Mouse (Mus musculus): ENCODE measurements at regions not wholly inside any gene's neighbourhood (a gene's known extent, or its start where the extent isn't known, plus 50 kb on each side); places are given as distances from the start of the nearest gene placed in this dataset.

DNA sequence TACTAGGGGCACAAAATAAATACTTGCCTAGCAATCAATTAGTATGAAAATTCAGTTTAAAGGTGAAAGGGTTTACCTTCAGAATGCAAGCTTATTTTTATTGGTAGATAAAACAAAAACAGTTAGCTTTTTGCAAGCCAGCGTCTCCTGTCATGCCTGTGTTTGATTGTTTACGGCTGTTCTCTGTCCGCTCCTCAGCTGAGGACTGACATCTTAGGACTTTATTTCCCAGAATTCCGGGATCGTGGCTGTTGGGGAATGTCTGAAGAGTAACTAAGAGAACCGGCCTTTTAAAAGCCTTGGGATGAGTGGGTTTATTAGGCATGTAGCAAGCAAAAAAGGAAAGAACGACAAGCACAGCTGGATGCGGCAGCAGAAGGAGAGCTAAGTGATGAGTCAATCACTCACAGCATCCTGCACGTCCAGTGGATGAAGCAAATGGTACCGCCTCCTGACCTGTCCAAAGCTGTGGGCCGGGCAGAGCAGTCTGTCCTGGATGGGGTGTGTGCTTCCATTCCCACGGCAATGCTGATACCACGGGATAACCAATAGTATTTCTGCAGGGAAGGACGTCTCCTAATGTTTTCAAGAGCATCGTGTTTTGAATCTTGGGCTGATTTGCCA lies 990.9 kb downstream of the Adgrl2 start:
- DNase-seq (ENCODE audit: low spot score) (peak; percentile 22), ATAC-seq (ENCODE audit: insufficient number of reproducible peaks, low FRiP score, low TSS enrichment, low read depth) (no peak)
- no peaks in the 10 kb centered on the region for H3K36me3 ChIP-seq (ENCODE audit: control insufficient read depth, insufficient read depth, low read length)
- H3K9me3 ChIP-seq (ENCODE audit: control insufficient read depth, low read length), result no peaks in the 10 kb centered on the region
- 70% methylated on average over 15 of the region's 15 CpGs for WGBS
- H3K27me3 ChIP-seq (ENCODE audit: control insufficient read depth, insufficient read depth, low read length), result no peaks in the 10 kb centered on the region
- no peak overlapping the region for H3K27ac ChIP-seq (replicated peaks; ENCODE audit: low read depth, low read length)
- H3K4me2 ChIP-seq (ENCODE audit: low read depth, severe bottlenecking), result no peak overlapping the region
- H3K4me1 ChIP-seq (ENCODE audit: control insufficient read depth, insufficient read depth, low read length), result 0 out of 2 replicates have a peak, but pooled peaks cover 3% of the 10 kb centered on the region
- H3K9ac ChIP-seq (ENCODE audit: low read length), result no peak overlapping the region
- no peak overlapping the region for H3K4me3 ChIP-seq (ENCODE audit: low read depth, low read length)

DNA sequence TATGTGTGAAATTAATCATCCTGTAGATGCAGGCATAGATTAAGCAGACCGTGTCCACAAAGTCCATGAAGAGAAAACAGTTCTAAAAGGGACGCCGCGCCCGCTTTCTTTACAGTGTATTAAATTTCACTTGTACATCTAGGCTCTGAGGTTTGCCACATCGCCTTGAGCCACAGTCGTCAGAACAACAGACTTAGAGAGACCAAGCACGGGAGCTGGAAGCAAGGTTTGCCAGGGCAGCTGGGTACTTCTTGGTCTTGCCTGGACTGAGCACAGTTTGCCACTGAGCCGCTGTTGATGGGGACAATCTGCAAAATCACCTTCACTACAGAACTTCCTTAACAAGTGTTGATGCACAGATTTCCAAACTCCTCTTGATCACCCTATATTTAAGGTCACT lies 998.6 kb downstream of the Adgrl2 start:
- no peaks in the 10 kb centered on the region for H3K9me3 ChIP-seq (ENCODE audit: control insufficient read depth, low read length)
- H3K27ac ChIP-seq (replicated peaks; ENCODE audit: low read depth, low read length), result no peak overlapping the region
- no peak overlapping the region for H3K4me3 ChIP-seq (ENCODE audit: low read depth, low read length)
- H3K4me2 ChIP-seq (ENCODE audit: low read depth, severe bottlenecking), result no peak overlapping the region
- no peaks in the 10 kb centered on the region for H3K4me1 ChIP-seq (ENCODE audit: control insufficient read depth, insufficient read depth, low read length)
- DNase-seq (ENCODE audit: low spot score) (peak; percentile 22), ATAC-seq (ENCODE audit: insufficient number of reproducible peaks, low FRiP score, low TSS enrichment, low read depth) (no peak)
- no peak overlapping the region for H3K9ac ChIP-seq (ENCODE audit: low read length)
- no peaks in the 10 kb centered on the region for H3K27me3 ChIP-seq (ENCODE audit: control insufficient read depth, insufficient read depth, low read length)
- 78% methylated on average over 9 of the region's 9 CpGs for WGBS
- H3K36me3 ChIP-seq (ENCODE audit: control insufficient read depth, insufficient read depth, low read length), result no peaks in the 10 kb centered on the region

DNA sequence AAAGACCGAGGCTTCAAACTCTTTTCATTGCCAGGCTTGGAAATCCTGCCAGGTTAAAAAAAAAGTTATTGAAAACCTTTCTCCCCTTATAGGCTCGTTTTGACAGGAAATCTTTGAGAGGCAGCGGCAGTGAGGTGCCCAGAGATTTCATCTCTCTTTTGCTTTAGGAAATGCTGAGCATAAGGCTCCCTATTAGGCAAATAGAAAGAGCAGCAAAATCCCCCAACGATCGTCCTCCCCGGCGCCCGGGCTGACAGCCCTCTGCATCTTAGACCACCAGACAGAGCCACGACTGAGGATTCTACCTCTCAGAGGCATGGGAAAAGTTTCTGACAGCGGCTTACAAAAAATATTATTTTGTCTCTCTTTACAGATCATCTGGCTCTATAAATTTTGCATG lies 999.5 kb downstream of the Adgrl2 start:
- 45% methylated on average over 10 of the region's 10 CpGs for WGBS

DNA sequence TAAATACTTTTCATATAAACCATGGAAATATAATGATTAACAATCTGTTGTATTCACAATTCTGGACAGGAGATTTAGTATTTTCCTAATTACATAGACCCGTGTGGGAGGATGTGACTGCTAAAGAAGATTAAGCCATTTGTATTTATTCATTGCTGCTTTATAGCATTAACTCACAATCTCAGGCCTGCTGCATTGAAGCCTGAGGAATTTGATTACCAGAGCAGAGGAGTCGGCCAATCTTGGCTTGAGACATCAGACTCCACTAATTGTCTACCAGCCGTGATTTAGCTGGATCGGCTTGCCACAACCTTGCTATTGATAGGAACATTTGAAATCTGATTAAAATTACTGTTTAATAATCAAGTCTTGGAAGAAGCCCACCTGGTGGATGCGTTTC lies 1007.5 kb downstream of the Adgrl2 start:
- Histone ChIP-seq H3K4me1 (ENCODE audit: control insufficient read depth, insufficient read depth, low read length) (no peaks in the 10 kb centered on the region), H3K4me3 (ENCODE audit: low read depth, low read length) (no peak overlapping the region), H3K9ac (ENCODE audit: low read length) (no peak overlapping the region), H3K27me3 (ENCODE audit: control insufficient read depth, insufficient read depth, low read length) (no peaks in the 10 kb centered on the region), H3K36me3 (ENCODE audit: control insufficient read depth, insufficient read depth, low read length) (no peaks in the 10 kb centered on the region), H3K9me3 (ENCODE audit: control insufficient read depth, low read length) (no peaks in the 10 kb centered on the region), H3K27ac (replicated peaks; ENCODE audit: low read depth, low read length) (no peak overlapping the region), H3K4me2 (ENCODE audit: low read depth, severe bottlenecking) (no peak overlapping the region)
- ATAC-seq (ENCODE audit: insufficient number of reproducible peaks, low FRiP score, low TSS enrichment, low read depth), result no peak
- DNase-seq (ENCODE audit: low spot score), result no peak
- WGBS, result 79% methylated on average over 5 of the region's 5 CpGs

More for the DNA sequence above, 999.5 kb downstream of the Adgrl2 start:
- H3K4me2 ChIP-seq (ENCODE audit: low read depth, severe bottlenecking), result no peak overlapping the region
- H3K9ac ChIP-seq (ENCODE audit: low read length), result no peak overlapping the region
- H3K27me3 ChIP-seq (ENCODE audit: control insufficient read depth, insufficient read depth, low read length), result no peaks in the 10 kb centered on the region
- no peaks in the 10 kb centered on the region for H3K9me3 ChIP-seq (ENCODE audit: control insufficient read depth, low read length)
- H3K36me3 ChIP-seq (ENCODE audit: control insufficient read depth, insufficient read depth, low read length), result no peaks in the 10 kb centered on the region
- no peak overlapping the region for H3K4me3 ChIP-seq (ENCODE audit: low read depth, low read length)
- ATAC-seq (ENCODE audit: insufficient number of reproducible peaks, low FRiP score, low TSS enrichment, low read depth), result no peak
- H3K27ac ChIP-seq (replicated peaks; ENCODE audit: low read depth, low read length), result no peak overlapping the region
- DNase-seq (ENCODE audit: low spot score), result peak; percentile 23
- no peaks in the 10 kb centered on the region for H3K4me1 ChIP-seq (ENCODE audit: control insufficient read depth, insufficient read depth, low read length)

DNA sequence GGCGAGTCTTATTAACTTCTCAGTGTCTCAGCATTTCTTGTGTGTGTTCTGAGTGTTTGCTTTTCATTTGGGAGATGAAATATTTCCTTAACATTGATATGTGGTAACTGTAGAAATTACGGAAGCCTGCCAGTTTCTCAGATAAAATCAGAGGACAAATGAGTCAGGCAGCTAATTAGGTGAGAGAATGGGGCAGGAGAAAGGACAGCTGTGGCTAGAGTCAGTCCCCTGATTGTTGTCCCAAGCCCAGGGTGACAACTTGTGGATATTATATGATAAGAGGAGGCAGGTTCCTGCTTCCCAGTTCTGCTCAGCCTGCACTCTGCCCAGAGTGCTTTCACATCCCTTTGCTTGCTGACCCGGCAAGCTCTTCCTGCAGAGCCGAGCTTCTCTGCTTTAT lies 1008.7 kb downstream of the Adgrl2 start:
- no peak overlapping the region for H3K4me3 ChIP-seq (ENCODE audit: low read depth, low read length)
- no peaks in the 10 kb centered on the region for H3K27me3 ChIP-seq (ENCODE audit: control insufficient read depth, insufficient read depth, low read length)
- no peaks in the 10 kb centered on the region for H3K36me3 ChIP-seq (ENCODE audit: control insufficient read depth, insufficient read depth, low read length)
- H3K4me2 ChIP-seq (ENCODE audit: low read depth, severe bottlenecking), result no peak overlapping the region
- no peaks in the 10 kb centered on the region for H3K9me3 ChIP-seq (ENCODE audit: control insufficient read depth, low read length)
- H3K9ac ChIP-seq (ENCODE audit: low read length), result no peak overlapping the region
- H3K4me1 ChIP-seq (ENCODE audit: control insufficient read depth, insufficient read depth, low read length), result no peaks in the 10 kb centered on the region
- WGBS, result 76% methylated on average over 4 of the region's 4 CpGs
- H3K27ac ChIP-seq (replicated peaks; ENCODE audit: low read depth, low read length), result no peak overlapping the region
- ATAC-seq (ENCODE audit: insufficient number of reproducible peaks, low FRiP score, low TSS enrichment, low read depth), result no peak
- peak; percentile 14 for DNase-seq (ENCODE audit: low spot score)

DNA sequence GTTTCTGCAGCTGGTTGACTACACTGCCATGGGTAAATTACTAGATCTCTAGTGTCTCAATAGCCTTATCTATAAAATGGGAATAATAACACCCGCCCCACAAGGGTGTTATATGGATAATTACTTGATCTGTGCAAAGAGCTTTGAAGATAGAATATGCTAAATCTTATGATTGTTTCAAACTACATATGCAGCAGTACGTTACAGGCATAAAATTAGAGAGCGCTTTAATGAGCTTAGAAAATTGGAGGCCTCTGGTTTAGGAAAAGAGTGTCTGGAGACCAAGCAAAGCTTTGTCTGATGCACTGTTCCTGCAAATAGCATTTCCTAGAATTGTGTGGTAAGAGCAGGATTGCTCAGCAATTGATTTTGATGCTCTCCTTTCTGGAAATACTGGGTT lies 1013.8 kb downstream of the Adgrl2 start:
- DNase-seq (ENCODE audit: low spot score) (no peak), ATAC-seq (ENCODE audit: insufficient number of reproducible peaks, low FRiP score, low TSS enrichment, low read depth) (no peak)
- no peaks in the 10 kb centered on the region for H3K27me3 ChIP-seq (ENCODE audit: control insufficient read depth, insufficient read depth, low read length)
- no peak overlapping the region for H3K9ac ChIP-seq (ENCODE audit: low read length)
- H3K4me1 ChIP-seq (ENCODE audit: control insufficient read depth, insufficient read depth, low read length), result no peaks in the 10 kb centered on the region
- H3K27ac ChIP-seq (replicated peaks; ENCODE audit: low read depth, low read length), result no peak overlapping the region
- no peaks in the 10 kb centered on the region for H3K9me3 ChIP-seq (ENCODE audit: control insufficient read depth, low read length)
- H3K4me2 ChIP-seq (ENCODE audit: low read depth, severe bottlenecking), result no peak overlapping the region
- WGBS, result 88% methylated on average over 3 of the region's 3 CpGs
- no peaks in the 10 kb centered on the region for H3K36me3 ChIP-seq (ENCODE audit: control insufficient read depth, insufficient read depth, low read length)
- no peak overlapping the region for H3K4me3 ChIP-seq (ENCODE audit: low read depth, low read length)

DNA sequence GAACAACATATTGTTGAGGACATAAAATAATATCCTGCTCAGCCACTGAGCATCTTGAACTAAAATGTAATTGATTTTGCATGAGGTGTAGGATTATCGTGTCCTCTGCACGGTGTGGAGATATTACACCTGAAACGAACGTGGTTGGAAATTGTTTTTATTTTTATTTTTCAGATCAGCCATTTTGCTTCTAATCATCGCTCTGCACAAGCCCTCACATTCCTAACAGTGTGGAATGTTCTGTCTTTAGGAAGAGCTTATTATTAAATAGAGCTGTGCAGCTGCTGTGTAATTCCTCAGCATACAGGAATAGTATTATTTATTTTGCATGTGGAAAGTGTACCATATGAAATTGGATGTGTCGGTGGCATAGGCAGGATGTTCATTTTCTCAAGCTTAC lies 1014.3 kb downstream of the Adgrl2 start:
- Histone ChIP-seq H3K9me3 (ENCODE audit: control insufficient read depth, low read length) (no peaks in the 10 kb centered on the region), H3K27me3 (ENCODE audit: control insufficient read depth, insufficient read depth, low read length) (no peaks in the 10 kb centered on the region), H3K9ac (ENCODE audit: low read length) (no peak overlapping the region), H3K4me3 (ENCODE audit: low read depth, low read length) (no peak overlapping the region), H3K4me2 (ENCODE audit: low read depth, severe bottlenecking) (no peak overlapping the region), H3K4me1 (ENCODE audit: control insufficient read depth, insufficient read depth, low read length) (no peaks in the 10 kb centered on the region), H3K27ac (replicated peaks; ENCODE audit: low read depth, low read length) (no peak overlapping the region), H3K36me3 (ENCODE audit: control insufficient read depth, insufficient read depth, low read length) (no peaks in the 10 kb centered on the region)
- 87% methylated on average over 6 of the region's 6 CpGs for WGBS
- DNase-seq (ENCODE audit: low spot score) (no peak), ATAC-seq (ENCODE audit: insufficient number of reproducible peaks, low FRiP score, low TSS enrichment, low read depth) (no peak)

DNA sequence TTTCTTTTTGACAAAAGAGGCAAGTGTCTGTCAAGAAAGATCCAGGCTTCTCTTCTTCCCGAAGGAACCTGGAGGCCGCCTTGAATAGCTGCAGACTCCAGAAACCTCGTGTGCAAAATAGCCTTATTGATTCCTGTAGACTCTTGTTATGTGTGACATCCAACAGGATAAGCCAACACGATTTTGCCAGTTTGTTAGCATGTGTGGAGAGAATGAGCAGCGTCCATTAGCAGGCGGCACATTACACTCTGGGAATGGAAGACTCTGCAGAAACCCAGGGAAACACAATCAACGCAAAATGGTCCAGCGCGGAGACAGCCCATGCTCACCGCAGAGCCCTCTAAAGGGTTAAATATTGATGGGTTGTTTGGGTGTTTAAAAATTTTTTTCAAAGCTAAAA lies 1014.9 kb downstream of the Adgrl2 start:
- WGBS, result 92% methylated on average over 10 of the region's 10 CpGs
- H3K27me3 ChIP-seq (ENCODE audit: control insufficient read depth, insufficient read depth, low read length), result no peaks in the 10 kb centered on the region
- no peak overlapping the region for H3K4me3 ChIP-seq (ENCODE audit: low read depth, low read length)
- H3K4me1 ChIP-seq (ENCODE audit: control insufficient read depth, insufficient read depth, low read length), result no peaks in the 10 kb centered on the region
- no peaks in the 10 kb centered on the region for H3K36me3 ChIP-seq (ENCODE audit: control insufficient read depth, insufficient read depth, low read length)
- H3K9me3 ChIP-seq (ENCODE audit: control insufficient read depth, low read length), result no peaks in the 10 kb centered on the region
- ATAC-seq (ENCODE audit: insufficient number of reproducible peaks, low FRiP score, low TSS enrichment, low read depth) (no peak), DNase-seq (ENCODE audit: low spot score) (no peak)
- H3K4me2 ChIP-seq (ENCODE audit: low read depth, severe bottlenecking), result no peak overlapping the region
- no peak overlapping the region for H3K9ac ChIP-seq (ENCODE audit: low read length)
- H3K27ac ChIP-seq (replicated peaks; ENCODE audit: low read depth, low read length), result no peak overlapping the region

DNA sequence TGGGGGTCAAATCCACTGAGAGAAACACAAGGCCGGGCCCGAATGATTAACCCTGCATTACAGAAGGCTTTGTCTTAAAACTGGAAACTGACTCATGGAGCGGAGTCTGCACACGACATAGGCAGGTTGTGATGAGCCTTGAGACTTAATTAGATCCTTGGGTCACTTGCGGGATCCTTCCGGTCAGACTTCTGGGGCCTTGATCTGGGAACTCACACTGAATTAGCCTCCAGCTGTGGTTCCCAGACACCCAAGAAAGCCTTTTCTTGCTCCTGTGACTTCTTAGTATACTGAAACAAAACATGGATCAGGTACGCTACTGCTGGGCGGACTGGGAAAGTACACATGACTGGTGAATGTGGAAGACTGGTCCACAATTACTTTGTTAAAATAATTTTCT lies 1015.8 kb downstream of the Adgrl2 start:
- no peak overlapping the region for H3K9ac ChIP-seq (ENCODE audit: low read length)
- H3K4me1 ChIP-seq (ENCODE audit: control insufficient read depth, insufficient read depth, low read length), result no peaks in the 10 kb centered on the region
- H3K4me2 ChIP-seq (ENCODE audit: low read depth, severe bottlenecking), result no peak overlapping the region
- no peaks in the 10 kb centered on the region for H3K27me3 ChIP-seq (ENCODE audit: control insufficient read depth, insufficient read depth, low read length)
- H3K36me3 ChIP-seq (ENCODE audit: control insufficient read depth, insufficient read depth, low read length), result no peaks in the 10 kb centered on the region
- WGBS, result 75% methylated on average over 8 of the region's 8 CpGs
- ATAC-seq (ENCODE audit: insufficient number of reproducible peaks, low FRiP score, low TSS enrichment, low read depth) (no peak), DNase-seq (ENCODE audit: low spot score) (no peak)
- no peak overlapping the region for H3K27ac ChIP-seq (replicated peaks; ENCODE audit: low read depth, low read length)
- H3K9me3 ChIP-seq (ENCODE audit: control insufficient read depth, low read length), result no peaks in the 10 kb centered on the region
- no peak overlapping the region for H3K4me3 ChIP-seq (ENCODE audit: low read depth, low read length)
